Comparison of ENCODE assay signal across 15 mouse cellular contexts in genomic region chr11:97816176-97816575, GRCm38 (mm10). TPM values are rescaled to one million over a fixed set of nuclear protein-coding genes. Genes with fewer than 3 reads are reported as not detected.
A peak's percentile ranks its signal among the peaks of the same experiment; 100 is the strongest.
DNase-seq lines count a peak whose midpoint lies in the region; ATAC-seq lines count a peak whose summit lies in the region.
"Had no signal": no experiment of that assay in that cellular context is flagged by ENCODE, and none has a peak within 500 bp of the region (broad histone marks: within the 10 kb centered on the region; RNA-seq: fewer than 3 reads in every experiment).

No protein-coding gene starts in this region.

- no peak for ATAC-seq in hindbrain, embryonic 15.5 days (ENCODE audit: low FRiP score, low read depth)
- no peak for ATAC-seq in hindbrain, embryonic 16.5 days
- no peak for ATAC-seq in midbrain, embryonic 16.5 days
- ATAC-seq: forebrain, postnatal 0 days had no signal

- peak overlapping the region; percentile 49; the same call in 1 of the 2 replicates for H3K27ac ChIP-seq in hindbrain, embryonic 15.5 days (replicated peaks)
- no peak overlapping the region for H3K27ac ChIP-seq in hindbrain, embryonic 16.5 days (ENCODE audit: low read depth, low read length)
- H3K27ac ChIP-seq in midbrain, embryonic 10.5 days (replicated peaks): peak overlapping the region; percentile 14
- no peak overlapping the region for H3K27ac ChIP-seq in midbrain, embryonic 16.5 days (ENCODE audit: low read length)
- H3K27ac ChIP-seq in limb, embryonic 10.5 days: peak overlapping the region; percentile 94
- H3K27ac ChIP-seq: hindbrain, embryonic 14.5 days; neural tube, embryonic 12.5 days had no signal

- peaks cover 66% of the 10 kb centered on the region for H3K4me1 ChIP-seq in hindbrain, embryonic 15.5 days (replicated peaks)
- peaks cover 50% of the 10 kb centered on the region for H3K4me1 ChIP-seq in hindbrain, embryonic 16.5 days (ENCODE audit: control insufficient read depth, insufficient read depth, low read depth, low read length)
- peaks cover 98% of the 10 kb centered on the region for H3K4me1 ChIP-seq in midbrain, embryonic 10.5 days
- H3K4me1 ChIP-seq in midbrain, embryonic 16.5 days (ENCODE audit: control insufficient read depth, insufficient read depth, low read length): peaks cover 41% of the 10 kb centered on the region
- H3K4me1 ChIP-seq in limb, embryonic 10.5 days: peaks cover 93% of the 10 kb centered on the region

- no peak overlapping the region for H3K4me3 ChIP-seq in hindbrain, embryonic 15.5 days
- no peak overlapping the region for H3K4me3 ChIP-seq in hindbrain, embryonic 16.5 days (ENCODE audit: low read length)
- no peak overlapping the region for H3K4me3 ChIP-seq in midbrain, embryonic 10.5 days
- H3K4me3 ChIP-seq in midbrain, embryonic 16.5 days (ENCODE audit: low read depth, low read length): no peak overlapping the region
- no peak overlapping the region for H3K4me3 ChIP-seq in limb, embryonic 10.5 days
- H3K4me3 ChIP-seq: neural tube, embryonic 12.5 days had no signal

- DNase-seq in midbrain, embryonic 10.5 days (ENCODE audit: low spot score): no peak
- no peak for DNase-seq in limb, embryonic 10.5 days (ENCODE audit: low spot score)
- no peak for DNase-seq in left cerebral cortex, adult 18-20 months (ENCODE audit: low spot score in 2 of 2)
- no peak for DNase-seq in ovary, postnatal 36 days (ENCODE audit: low spot score)
- DNase-seq: forebrain, postnatal 0 days; left cerebral cortex, postnatal 4 days; right cerebral cortex, postnatal 14 days had no signal

- H3K4me2 ChIP-seq in hindbrain, embryonic 15.5 days: no peak overlapping the region
- no peak overlapping the region for H3K4me2 ChIP-seq in hindbrain, embryonic 16.5 days (ENCODE audit: low read length)
- H3K4me2 ChIP-seq in midbrain, embryonic 16.5 days (ENCODE audit: low read length): no peak overlapping the region
- H3K4me2 ChIP-seq: hindbrain, embryonic 14.5 days; neural tube, embryonic 12.5 days had no signal

- no peaks in the 10 kb centered on the region for H3K27me3 ChIP-seq in hindbrain, embryonic 15.5 days
- no peaks in the 10 kb centered on the region for H3K27me3 ChIP-seq in hindbrain, embryonic 16.5 days (replicated peaks; ENCODE audit: control insufficient read depth, insufficient read depth, low read length)
- 0 out of 2 replicates have a peak, but pooled peaks cover 6% of the 10 kb centered on the region for H3K27me3 ChIP-seq in midbrain, embryonic 10.5 days (ENCODE audit: low read depth, poor library complexity, severe bottlenecking)
- H3K27me3 ChIP-seq in midbrain, embryonic 16.5 days (ENCODE audit: control insufficient read depth, insufficient read depth, low read depth, low read length): no peaks in the 10 kb centered on the region
- no peaks in the 10 kb centered on the region for H3K27me3 ChIP-seq in limb, embryonic 10.5 days (ENCODE audit: low read depth, poor library complexity, severe bottlenecking)
- H3K27me3 ChIP-seq: neural tube, embryonic 12.5 days had no signal

- H3K9me3 ChIP-seq in hindbrain, embryonic 15.5 days: no peaks in the 10 kb centered on the region
- H3K9me3 ChIP-seq in hindbrain, embryonic 16.5 days (ENCODE audit: control insufficient read depth, low read length): no peaks in the 10 kb centered on the region
- no peaks in the 10 kb centered on the region for H3K9me3 ChIP-seq in midbrain, embryonic 10.5 days (replicated peaks)
- no peaks in the 10 kb centered on the region for H3K9me3 ChIP-seq in midbrain, embryonic 16.5 days (replicated peaks; ENCODE audit: control insufficient read depth, low read length, poor library complexity, severe bottlenecking)
- no peaks in the 10 kb centered on the region for H3K9me3 ChIP-seq in limb, embryonic 10.5 days (replicated peaks)
- H3K9me3 ChIP-seq: G1E; neural tube, embryonic 12.5 days had no signal

- H3K36me3 ChIP-seq in hindbrain, embryonic 15.5 days: peaks cover 18% of the 10 kb centered on the region
- H3K36me3 ChIP-seq in hindbrain, embryonic 16.5 days (ENCODE audit: control insufficient read depth, insufficient read depth, low read length): peaks cover 13% of the 10 kb centered on the region
- peaks cover 40% of the 10 kb centered on the region for H3K36me3 ChIP-seq in midbrain, embryonic 10.5 days
- H3K36me3 ChIP-seq in midbrain, embryonic 16.5 days (ENCODE audit: control insufficient read depth, insufficient read depth, low read length): peaks cover 17% of the 10 kb centered on the region; the same call in 1 of the 2 replicates
- H3K36me3 ChIP-seq in limb, embryonic 10.5 days: peaks cover 87% of the 10 kb centered on the region

- WGBS in hindbrain, embryonic 15.5 days: 73% methylated on average over 5 of the region's 5 CpGs
- WGBS in hindbrain, embryonic 16.5 days: 71% methylated on average over 5 of the region's 5 CpGs
- 50% methylated on average over 5 of the region's 5 CpGs for WGBS in midbrain, embryonic 10.5 days
- 33% methylated on average over 5 of the region's 5 CpGs for WGBS in midbrain, embryonic 16.5 days
- WGBS in limb, embryonic 10.5 days: 80% methylated on average over 5 of the region's 5 CpGs

- no peak overlapping the region for H3K9ac ChIP-seq in hindbrain, embryonic 15.5 days
- H3K9ac ChIP-seq in hindbrain, embryonic 16.5 days (ENCODE audit: low read depth, low read length): no peak overlapping the region
- H3K9ac ChIP-seq in midbrain, embryonic 16.5 days (ENCODE audit: low read depth, low read length): no peak overlapping the region
- H3K9ac ChIP-seq: forebrain, postnatal 0 days; hindbrain, embryonic 14.5 days; neural tube, embryonic 12.5 days had no signal

RNA-seq across cellular contexts. Expression of gene Lasp1, which starts 17.4 kb away (rescaled TPM):
- 152 and 173 TPM in 2 replicates for polyA plus RNA-seq in hindbrain, embryonic 15.5 days (2015; fragmentation: Nextera tagmentation; extraction: Ambion mirVana)
- polyA plus RNA-seq in hindbrain, embryonic 16.5 days (2015; fragmentation: Nextera tagmentation; extraction: Ambion mirVana): 176 and 191 TPM in 2 replicates
- 75.1 and 88.8 TPM in 2 replicates for polyA plus RNA-seq in midbrain, embryonic 10.5 days (2016; fragmentation: Nextera tagmentation; extraction: Ambion mirVana)
- polyA plus RNA-seq in midbrain, embryonic 16.5 days (2015; fragmentation: Nextera tagmentation; extraction: Ambion mirVana): 194 and 202 TPM in 2 replicates
- polyA plus RNA-seq in limb, embryonic 10.5 days (2016; fragmentation: Nextera tagmentation; extraction: Ambion mirVana): 90.0 and 110 TPM in 2 replicates
- 100 to 1,000 TPM; 165 to 168 TPM for total RNA-seq in left cerebral cortex, adult 18-20 months (2021)

RNA-seq across cellular contexts. Expression of gene B230217C12Rik, which starts 24.4 kb away (rescaled TPM):
- polyA plus RNA-seq in hindbrain, embryonic 15.5 days (2015; fragmentation: Nextera tagmentation; extraction: Ambion mirVana): 32.4 and 38.8 TPM in 2 replicates
- 38.2 and 40.7 TPM in 2 replicates for polyA plus RNA-seq in hindbrain, embryonic 16.5 days (2015; fragmentation: Nextera tagmentation; extraction: Ambion mirVana)
- 12.6 and 14.3 TPM in 2 replicates for polyA plus RNA-seq in midbrain, embryonic 10.5 days (2016; fragmentation: Nextera tagmentation; extraction: Ambion mirVana)
- 36.7 and 43.8 TPM in 2 replicates for polyA plus RNA-seq in midbrain, embryonic 16.5 days (2015; fragmentation: Nextera tagmentation; extraction: Ambion mirVana)
- 10.9 and 14.0 TPM in 2 replicates for polyA plus RNA-seq in limb, embryonic 10.5 days (2016; fragmentation: Nextera tagmentation; extraction: Ambion mirVana)
- total RNA-seq in left cerebral cortex, adult 18-20 months (2021): 10 to 100 TPM; 73.9 to 75.8 TPM
- total RNA-seq: granulocyte monocyte progenitor cell, adult 5-6 weeks had no signal
- polyA plus RNA-seq: G1E had no signal

RNA-seq across cellular contexts. Expression of gene Rpl23, which starts 33.9 kb away (rescaled TPM):
- 296 and 312 TPM in 2 replicates for polyA plus RNA-seq in hindbrain, embryonic 15.5 days (2015; fragmentation: Nextera tagmentation; extraction: Ambion mirVana)
- 252 and 268 TPM in 2 replicates for polyA plus RNA-seq in hindbrain, embryonic 16.5 days (2015; fragmentation: Nextera tagmentation; extraction: Ambion mirVana)
- polyA plus RNA-seq in midbrain, embryonic 10.5 days (2016; fragmentation: Nextera tagmentation; extraction: Ambion mirVana): 378 and 451 TPM in 2 replicates
- polyA plus RNA-seq in midbrain, embryonic 16.5 days (2015; fragmentation: Nextera tagmentation; extraction: Ambion mirVana): 267 and 286 TPM in 2 replicates
- 449 and 506 TPM in 2 replicates for polyA plus RNA-seq in limb, embryonic 10.5 days (2016; fragmentation: Nextera tagmentation; extraction: Ambion mirVana)
- total RNA-seq in left cerebral cortex, adult 18-20 months (2021): 100 to 1,000 TPM; 351 to 356 TPM

RNA-seq across cellular contexts. Expression of gene 1700001P01Rik, which starts 40.5 kb away (rescaled TPM):
- polyA plus RNA-seq in hindbrain, embryonic 15.5 days (2015; fragmentation: Nextera tagmentation; extraction: Ambion mirVana): 0.26 and 0.28 TPM in 2 replicates
- polyA plus RNA-seq in hindbrain, embryonic 16.5 days (2015; fragmentation: Nextera tagmentation; extraction: Ambion mirVana): 0.44 and 0.91 TPM in 2 replicates
- 0.20 and 0.46 TPM in 2 replicates for polyA plus RNA-seq in midbrain, embryonic 10.5 days (2016; fragmentation: Nextera tagmentation; extraction: Ambion mirVana)
- polyA plus RNA-seq in midbrain, embryonic 16.5 days (2015; fragmentation: Nextera tagmentation; extraction: Ambion mirVana): 0.74 TPM in 1 of 2 replicates, not detected in the other
- 0.43 and 0.74 TPM in 2 replicates for polyA plus RNA-seq in limb, embryonic 10.5 days (2016; fragmentation: Nextera tagmentation; extraction: Ambion mirVana)
- total RNA-seq in left cerebral cortex, adult 18-20 months (2021): 1 to 10 TPM in 1 of 2 experiments, under 1 TPM in 1; 0.98 to 1.1 TPM
- total RNA-seq: forebrain, postnatal 0 days; granulocyte monocyte progenitor cell, adult 5-6 weeks; megakaryocyte, adult 5-6 weeks had no signal

RNA-seq across cellular contexts. Expression of gene Cwc25, which starts 49.8 kb away (rescaled TPM):
- polyA plus RNA-seq in hindbrain, embryonic 15.5 days (2015; fragmentation: Nextera tagmentation; extraction: Ambion mirVana): 14.9 and 16.2 TPM in 2 replicates
- 14.1 and 16.2 TPM in 2 replicates for polyA plus RNA-seq in hindbrain, embryonic 16.5 days (2015; fragmentation: Nextera tagmentation; extraction: Ambion mirVana)
- 20.5 and 21.8 TPM in 2 replicates for polyA plus RNA-seq in midbrain, embryonic 10.5 days (2016; fragmentation: Nextera tagmentation; extraction: Ambion mirVana)
- 15.9 and 17.2 TPM in 2 replicates for polyA plus RNA-seq in midbrain, embryonic 16.5 days (2015; fragmentation: Nextera tagmentation; extraction: Ambion mirVana)
- 17.8 and 21.6 TPM in 2 replicates for polyA plus RNA-seq in limb, embryonic 10.5 days (2016; fragmentation: Nextera tagmentation; extraction: Ambion mirVana)
- 10 to 100 TPM; 18.7 to 19.9 TPM for total RNA-seq in left cerebral cortex, adult 18-20 months (2021)

Comparison
In these comparisons a context has a peak if more than half of its experiments do, and no peak if none do; other contexts are left out.
1. H3K27ac ChIP-seq: peak in hindbrain, embryonic 15.5 days (single experiment), midbrain, embryonic 10.5 days (single experiment) and limb, embryonic 10.5 days (single experiment); none in hindbrain, embryonic 16.5 days (single experiment) and midbrain, embryonic 16.5 days (single experiment).